Mouse (Mus musculus) CH12.LX (cell line): Measurements from ENCODE around the gene Atox1. TPM values are rescaled to one million over a fixed set of nuclear protein-coding genes. Genes with fewer than 3 reads are reported as not detected.
A peak's percentile ranks its signal among the peaks of the same experiment; 100 is the strongest.

Experiments used
- DNase-seq: peaks from one replicate; pipeline ENCODE4 v3.0.0-alpha.2; 2013; ENCODE audit errors: extremely low read depth
- H3K27ac ChIP-seq: 2 replicates; pipeline ENCODE4 v1.5.1; 2012; ENCODE audit warnings: low read depth, mild to moderate bottlenecking, control low read depth, moderate library complexity; ENCODE audit not compliant: insufficient read depth
- H3K27me3 ChIP-seq: replicated peaks from 2 replicates; pipeline ENCODE3; 2012; ENCODE audit warnings: inconsistent platforms
- H3K36me3 ChIP-seq, 2 experiments: replicated peaks in 1 of 2; 2 replicates each; pipeline versions ENCODE3 to v1.6.1; 2012; ENCODE audit warnings: inconsistent platforms in 1 of 2, low read length in 1 of 2, mild to moderate bottlenecking in 1 of 2, mixed read lengths in 1 of 2, moderate library complexity in 1 of 2; ENCODE audit not compliant: control insufficient read depth in 1 of 2, insufficient read depth in 1 of 2
- H3K4me1 ChIP-seq, 2 experiments: 2 replicates each; pipeline ENCODE4 v1.6.1; 2012; ENCODE audit warnings: inconsistent platforms in 1 of 2, moderate library complexity in 1 of 2; ENCODE audit not compliant: insufficient read depth in 2 of 2, control insufficient read depth in 1 of 2
- H3K4me2 ChIP-seq: 2 replicates; pipeline ENCODE4 v1.6.1; 2012; ENCODE audit warnings: low read depth, mild to moderate bottlenecking, control low read depth; ENCODE audit not compliant: poor library complexity, insufficient read depth, severe bottlenecking
- H3K4me3 ChIP-seq, 3 experiments: fragments of 150-350 bp in 1 of 3; sonication (generic) in 1 of 3; replicated peaks in 1 of 3; 2 replicates each; pipeline versions ENCODE3 to v1.5.1; 2011 to 2012; ENCODE audit warnings: low read depth in 2 of 3, low read length in 2 of 3, mild to moderate bottlenecking in 2 of 3, moderate library complexity in 2 of 3, control low read depth in 1 of 3, improper control_type of control experiment in 1 of 3, inconsistent platforms in 1 of 3, mixed read lengths in 1 of 3; ENCODE audit not compliant: poor library complexity in 1 of 3
- H3K79me2 ChIP-seq: replicated peaks from 2 replicates; pipeline ENCODE4 v1.6.1; 2012; ENCODE audit warnings: mild to moderate bottlenecking, moderate library complexity; ENCODE audit not compliant: control insufficient read depth, poor library complexity, insufficient read depth, severe bottlenecking; ENCODE audit errors: extremely low read depth
- H3K9ac ChIP-seq: 2 replicates; pipeline ENCODE4 v1.6.1; 2012; ENCODE audit warnings: low read depth, mild to moderate bottlenecking, control low read depth, moderate library complexity; ENCODE audit not compliant: insufficient read depth
- H3K9me3 ChIP-seq: replicated peaks from 2 replicates; pipeline ENCODE3; 2012; ENCODE audit warnings: low read length, inconsistent platforms, mixed read lengths
- CHD1 ChIP-seq: IDR thresholded peaks from 2 replicates; pipeline ENCODE4 v1.6.1; 2012; ENCODE audit warnings: low read depth, low read length, improper control_type of control experiment, inconsistent platforms
- CHD2 ChIP-seq: IDR thresholded peaks from 2 replicates; pipeline ENCODE4 v1.6.1; 2011; ENCODE audit warnings: low read length, improper control_type of control experiment
- ELF1 ChIP-seq: IDR thresholded peaks from 2 replicates; pipeline ENCODE4 v1.6.1; 2014; ENCODE audit warnings: low read depth, mild to moderate bottlenecking, inconsistent platforms, low read length, improper control_type of control experiment
- EP300 ChIP-seq: IDR thresholded peaks from 2 replicates; pipeline ENCODE4 v1.6.1; 2011; ENCODE audit warnings: low read length, improper control_type of control experiment
- HCFC1 ChIP-seq: IDR thresholded peaks from 2 replicates; pipeline ENCODE4 v1.6.1; 2012; ENCODE audit warnings: low read depth, mild to moderate bottlenecking, inconsistent platforms, low read length, improper control_type of control experiment
- IRF4 ChIP-seq: IDR thresholded peaks from 2 replicates; pipeline ENCODE4 v1.6.1; 2014; ENCODE audit warnings: low read depth, mild to moderate bottlenecking, inconsistent platforms, low read length, improper control_type of control experiment
- KAT2A ChIP-seq: IDR thresholded peaks from 2 replicates; pipeline ENCODE4 v1.6.1; 2012; ENCODE audit warnings: low read length, improper control_type of control experiment, inconsistent platforms; ENCODE audit not compliant: insufficient replicate concordance
- MAFK ChIP-seq: IDR thresholded peaks from 2 replicates; pipeline ENCODE4 v1.6.1; 2011; ENCODE audit warnings: low read length, improper control_type of control experiment; ENCODE audit not compliant: insufficient replicate concordance
- MAX ChIP-seq: IDR thresholded peaks from 2 replicates; pipeline ENCODE4 v1.6.1; 2011; ENCODE audit warnings: low read length, improper control_type of control experiment
- MYC ChIP-seq: IDR thresholded peaks from 2 replicates; pipeline ENCODE4 v1.6.1; 2011; ENCODE audit warnings: low read depth, mild to moderate bottlenecking, improper control_type of control experiment, low read length
- NELFE ChIP-seq: IDR thresholded peaks from 2 replicates; pipeline ENCODE4 v1.6.1; 2011; ENCODE audit warnings: low read depth, low read length, improper control_type of control experiment
- NRF1 ChIP-seq: IDR thresholded peaks from 2 replicates; pipeline ENCODE4 v1.6.1; 2014; ENCODE audit warnings: low read depth, mild to moderate bottlenecking, inconsistent platforms, low read length, improper control_type of control experiment, moderate library complexity
- PAX5 ChIP-seq: IDR thresholded peaks from 2 replicates; pipeline ENCODE4 v1.6.1; 2012; ENCODE audit warnings: low read length, inconsistent platforms, mixed read lengths
- RCOR1 ChIP-seq: conservative IDR thresholded peaks from 2 replicates; pipeline ENCODE4 v1.6.1; 2012; ENCODE audit warnings: low read depth, mild to moderate bottlenecking, inconsistent platforms, low read length, improper control_type of control experiment
- SIN3A ChIP-seq: IDR thresholded peaks from 2 replicates; pipeline ENCODE4 v1.6.1; 2012; ENCODE audit warnings: low read length, improper control_type of control experiment, inconsistent platforms
- SMC3 ChIP-seq: IDR thresholded peaks from 2 replicates; pipeline ENCODE4 v1.6.1; 2011; ENCODE audit warnings: low read depth, low read length, improper control_type of control experiment
- TBP ChIP-seq: conservative IDR thresholded peaks from 2 replicates; pipeline ENCODE4 v1.6.1; 2011; ENCODE audit warnings: low read depth, low read length, improper control_type of control experiment
- UBTF ChIP-seq: IDR thresholded peaks from 2 replicates; pipeline ENCODE4 v1.6.1; 2012; ENCODE audit warnings: low read depth, mild to moderate bottlenecking, inconsistent platforms, low read length, improper control_type of control experiment, moderate library complexity
- USF2 ChIP-seq: conservative IDR thresholded peaks from 2 replicates; pipeline ENCODE4 v1.6.1; 2011; ENCODE audit warnings: low read depth, low read length, improper control_type of control experiment
- ZKSCAN1 ChIP-seq: IDR thresholded peaks from 2 replicates; pipeline ENCODE4 v1.6.1; 2012; ENCODE audit warnings: low read depth, inconsistent platforms, low read length, improper control_type of control experiment, borderline replicate concordance
- ZMIZ1 ChIP-seq: IDR thresholded peaks from 2 replicates; pipeline ENCODE4 v1.6.1; 2012; ENCODE audit warnings: low read depth, mild to moderate bottlenecking, inconsistent platforms, low read length, improper control_type of control experiment
- ZNF384 ChIP-seq: IDR thresholded peaks from 2 replicates; pipeline ENCODE4 v1.6.1; 2012; ENCODE audit warnings: low read depth, low read length, improper control_type of control experiment, inconsistent platforms
- dilution Hi-C: fragments of 300-500 bp; cut with MboI; formaldehyde crosslinking; loops from 2 replicates; pipeline ENCODE4 v1.14.3; 2020; ENCODE audit warnings: low sequenced_read_pairs; ENCODE audit not compliant: extremely low pct_unique_long_range_greater_than_20kb, extremely low pct_ligation_motif_present
- in situ Hi-C: fragments of 300-500 bp; cut with MboI; formaldehyde crosslinking; loops from 3 replicates; pipeline ENCODE4 v1.14.3; 2019; ENCODE audit warnings: low sequenced_read_pairs, low pct_ligation_motif_present, low pct_unique_long_range_greater_than_20kb, mixed read lengths
- polyA plus RNA-seq: library from polyadenylated mRNA; unstranded; fragments of >175 nt; gene quantifications from 2 replicates; pipeline ENCODE4 v1.2.1, GENCODE M21; 2012; ENCODE audit warnings: low read depth; ENCODE audit not compliant: insufficient read length
- total RNA-seq, 2 experiments: library from RNA; depleted of rRNA; stranded (reverse); fragments of 300-350 nt in 1 of 2; fragments of >200 nt in 1 of 2; gene quantifications; 2 replicates each; pipeline ENCODE4 v1.2.3; 2012 to 2014

Gene Atox1
- total and polyA plus RNA-seq, 3 experiments = 264 to 445 (median 398) TPM

DNA sequence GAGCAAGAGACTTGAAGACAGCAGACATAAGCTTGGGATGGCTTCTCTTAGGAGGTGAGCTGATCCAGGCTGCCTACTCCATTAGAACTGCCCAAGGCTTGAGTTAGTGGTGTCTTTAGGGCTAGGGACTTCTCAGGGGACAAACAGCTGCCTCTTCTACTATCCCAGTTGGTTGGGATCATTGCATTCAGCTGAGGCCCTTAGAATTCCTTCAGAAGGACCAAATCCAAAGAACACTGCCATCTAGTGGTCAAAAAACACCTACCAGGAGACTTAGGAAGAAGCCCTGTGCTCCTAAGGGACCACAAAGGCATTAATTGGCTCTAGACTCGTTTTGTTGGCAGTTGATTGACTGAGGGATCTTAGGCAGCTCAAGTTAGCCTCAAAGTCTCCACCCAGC, 16.3 kb downstream of the Atox1 start (continued):
- TF ChIP-seq CHD1 = no peak
- TF ChIP-seq MYC = no peak
- TF ChIP-seq ELF1 = no peak
- TF ChIP-seq SMC3 = peak; percentile 60

- H3K27ac ChIP-seq = no peak overlapping the region
- dilution Hi-C loops (no loop called here), in situ Hi-C loops (no loop called here)
- H3K4me2 ChIP-seq = no peak overlapping the region
- no peak overlapping the region for H3K4me3 ChIP-seq
- no peaks in the 10 kb centered on the region for H3K9me3 ChIP-seq
- H3K27me3 ChIP-seq = no peaks in the 10 kb centered on the region
- H3K4me1 ChIP-seq = no peaks in the 10 kb centered on the region
- peaks cover 4 to 40% of the 10 kb centered on the region in 2 experiments for H3K36me3 ChIP-seq
- DNase-seq = no peak
- H3K9ac ChIP-seq = no peak overlapping the region
- H3K79me2 ChIP-seq = no peaks in the 10 kb centered on the region
- TF ChIP-seq NELFE (no peak), MAFK (no peak), MAX (no peak), ZNF384 (no peak), ELF1 (no peak), CHD1 (no peak), IRF4 (no peak), KAT2A (no peak), UBTF (no peak), MYC (no peak), RCOR1 (no peak), SIN3A (no peak), CHD2 (no peak), PAX5 (no peak)
Observed at GRCm38 (mm10) chr11:55439718-55440117, 21.3 kb downstream of the Atox1 start.

DNA sequence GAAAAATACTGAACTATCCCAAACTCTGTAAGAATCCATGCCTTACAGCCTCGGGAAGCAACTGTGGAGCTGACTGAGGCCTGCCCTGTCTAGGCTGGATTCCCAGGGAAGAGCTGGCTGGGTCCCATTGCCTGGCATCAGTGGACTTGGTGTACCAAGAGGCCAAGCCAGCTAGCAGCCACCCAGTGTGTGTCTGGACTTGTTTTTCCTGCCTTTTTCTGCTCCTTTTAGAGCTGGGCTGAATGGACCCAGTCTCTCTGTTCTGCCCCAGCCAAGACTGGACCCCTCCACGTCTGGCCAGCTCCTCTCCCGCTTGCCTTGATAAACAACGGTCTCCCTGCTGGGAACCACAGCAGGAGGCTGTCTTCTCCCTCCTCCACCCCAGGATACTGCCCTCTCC, 23.0 kb downstream of the Atox1 start:
- peaks cover 0 to 2% of the 10 kb centered on the region in 2 experiments; a peak in 2 of 4 replicates for H3K4me1 ChIP-seq
- H3K36me3 ChIP-seq = peaks cover 4 to 28% of the 10 kb centered on the region in 2 experiments
- no peaks in the 10 kb centered on the region for H3K79me2 ChIP-seq
- H3K9me3 ChIP-seq = no peaks in the 10 kb centered on the region
- no peak overlapping the region for H3K27ac ChIP-seq
- H3K4me3 ChIP-seq = no peak overlapping the region
- no peak overlapping the region for H3K9ac ChIP-seq
- dilution Hi-C loops = no loop called here
- in situ Hi-C loops = no loop called here
- H3K4me2 ChIP-seq = no peak overlapping the region
- no peaks in the 10 kb centered on the region for H3K27me3 ChIP-seq
- DNase-seq = no peak
- no peak for TF ChIP-seq NRF1
- TF ChIP-seq CHD1 = no peak
- no peak for TF ChIP-seq HCFC1
- TF ChIP-seq USF2 = no peak
- TF ChIP-seq ZKSCAN1 = no peak
- TF ChIP-seq ZMIZ1 = no peak
- TF ChIP-seq EP300 = no peak
- no peak for TF ChIP-seq MAX
- TF ChIP-seq TBP = no peak
